Mouse (Mus musculus): ENCODE data around the gene Olfr310.

Gene Olfr310

DNA sequence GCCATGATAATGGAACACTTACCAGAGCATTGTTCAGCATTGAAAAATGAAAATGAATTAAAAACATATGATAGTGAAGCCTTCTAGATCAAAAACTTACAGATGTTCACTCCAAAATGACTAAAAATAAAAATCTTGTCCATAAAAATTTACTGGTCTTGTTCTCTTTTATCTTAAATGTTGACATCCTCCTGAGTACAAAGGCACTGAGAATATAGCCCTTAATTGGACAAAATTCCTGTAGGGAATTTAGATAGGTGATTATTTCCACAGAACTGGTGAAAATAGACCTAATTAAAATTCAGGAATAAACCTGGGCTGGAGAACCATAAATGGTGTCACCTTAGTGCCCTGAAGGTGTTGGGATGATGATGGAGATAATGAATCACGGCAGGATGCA is at the start of gene Olfr310:
Olfr310 (minus strand) TSS at position 101 of the 400 bp plus-strand sequence.
- DNase-seq (ENCODE audit: low spot score): no peak

GRCm38 (mm10) chr7:86325530-86325929 is 48.6 kb upstream of the Olfr310 start, which contains the start of gene Olfr308:
Gene Olfr308, minus strand, starts transcription at chr7:86325630.
- DNase-seq (ENCODE audit: low spot score): no peak

DNA sequence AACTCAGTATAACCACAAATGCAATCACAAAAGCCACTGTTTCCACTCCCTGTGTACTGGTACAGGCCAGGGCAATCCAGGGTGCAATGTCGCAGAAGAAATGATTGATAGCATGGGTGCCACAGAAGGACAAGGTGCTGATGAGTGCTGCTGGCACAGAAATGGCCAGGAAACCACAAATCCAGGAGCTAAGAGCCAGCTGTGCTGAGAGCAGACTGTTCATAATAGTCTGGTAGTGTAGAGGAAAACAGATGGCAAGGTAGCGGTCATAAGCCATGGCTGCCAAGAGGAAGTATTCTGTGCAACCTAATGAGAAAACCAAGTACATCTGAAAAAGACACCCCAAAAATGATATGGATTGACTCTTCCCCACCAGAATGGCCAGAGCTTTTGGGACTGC is 44.4 kb upstream of the Olfr310 start:
- DNase-seq (ENCODE audit: low spot score): no peak

DNA sequence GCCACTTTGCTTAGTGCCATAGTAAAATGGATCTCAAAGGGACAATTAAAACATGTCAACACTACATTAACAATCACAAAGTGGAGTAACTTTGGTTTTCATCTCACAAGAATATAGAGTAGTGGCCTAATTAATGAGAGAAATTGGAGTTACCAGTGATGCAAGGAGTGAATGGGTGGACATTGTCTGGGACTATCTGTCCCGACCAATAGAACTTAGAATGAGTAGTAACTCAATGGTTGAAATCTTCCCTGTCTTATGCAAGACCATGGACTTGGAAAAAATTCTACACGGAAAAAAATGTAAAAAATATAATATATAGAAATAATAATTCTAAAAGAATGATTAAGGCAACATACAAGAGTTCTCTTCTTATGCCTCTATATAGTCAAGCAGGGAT is 36.6 kb upstream of the Olfr310 start, which contains the start of gene Olfr309:
Olfr309 (minus strand) TSS at position 101 of the 400 bp plus-strand sequence.
- no peak for DNase-seq (ENCODE audit: low spot score)

GRCm38 (mm10) chr7:86246208-86246607 is 30.8 kb downstream of the Olfr310 start, which contains the start of gene Vmn2r76:
Gene Vmn2r76, minus strand, starts transcription at chr7:86246308.
- no peak for DNase-seq (ENCODE audit: low spot score)
